Mouse (Mus musculus) midbrain, embryonic 14.5 days (tissue): ENCODE data around the gene Gm17949. TPM values are rescaled to one million over a fixed set of nuclear protein-coding genes. Genes with fewer than 3 reads are reported as not detected.
A peak's percentile ranks its signal among the peaks of the same experiment; 100 is the strongest.

Source experiments
- ATAC-seq: fragments of 200-750 bp; cut with Nextera tagmentation; 2 replicates; pipeline ENCODE4 v1.8.0; 2017; ENCODE audit warnings: moderate number of reproducible peaks, moderate library complexity; ENCODE audit not compliant: low FRiP score, low TSS enrichment
- DNase-seq: peaks from one replicate; pipeline ENCODE4 v3.0.0-alpha.2; 2015
- H3K27ac ChIP-seq: fragments of 300-500 bp; sonication (generic); replicated peaks from 2 replicates; pipeline ENCODE4 v1.5.1; 2014; ENCODE audit warnings: mild to moderate bottlenecking, low read depth, low read length, moderate library complexity
- H3K27me3 ChIP-seq: fragments of 300-500 bp; sonication (generic); 2 replicates; pipeline ENCODE4 v1.6.1; 2014; ENCODE audit warnings: low read length, control low read depth, mixed read lengths; ENCODE audit not compliant: control insufficient read depth, insufficient read depth
- H3K36me3 ChIP-seq: fragments of 300-500 bp; sonication (generic); 2 replicates; pipeline ENCODE4 v1.6.1; 2014; ENCODE audit warnings: low read length, control low read depth; ENCODE audit not compliant: control insufficient read depth, insufficient read depth
- H3K4me1 ChIP-seq: fragments of 300-500 bp; sonication (generic); 2 replicates; pipeline ENCODE4 v1.6.1; 2014; ENCODE audit warnings: mild to moderate bottlenecking, antibody characterized with exemption, low read length, control low read depth; ENCODE audit not compliant: control insufficient read depth, insufficient read depth
- H3K4me2 ChIP-seq: fragments of 300-500 bp; sonication (generic); 2 replicates; pipeline ENCODE4 v1.6.1; 2014; ENCODE audit warnings: mild to moderate bottlenecking, low read length, moderate library complexity
- H3K4me3 ChIP-seq: fragments of 300-500 bp; sonication (generic); replicated peaks from 2 replicates; pipeline ENCODE4 v1.5.1; 2014; ENCODE audit warnings: low read depth, low read length
- H3K9ac ChIP-seq: fragments of 300-500 bp; sonication (generic); replicated peaks from 2 replicates; pipeline ENCODE4 v1.6.1; 2014; ENCODE audit warnings: mild to moderate bottlenecking, low read length, moderate library complexity
- H3K9me3 ChIP-seq: fragments of 300-500 bp; sonication (generic); 2 replicates; pipeline ENCODE4 v1.6.1; 2016; ENCODE audit warnings: low read length, control low read depth, mixed read lengths; ENCODE audit not compliant: control insufficient read depth
- WGBS: fragments of 180-500 bp; shearing (Covaris S2); extraction: QIAGEN DNeasy Blood & Tissue Kit; methylation state at CpG from one replicate; pipeline ENCODE4 v1.1.7; 2014; 5-methylcytosine and 5-hydroxymethylcytosine counted together
- polyA plus RNA-seq: library from polyadenylated mRNA; unstranded; fragments of >200 nt; fragmentation: Nextera tagmentation; extraction: Ambion mirVana; gene quantifications from 2 replicates; pipeline ENCODE4 v1.2.1, GENCODE M21; 2014

Gene Gm17949
- polyA plus RNA-seq, 1 experiment from 2014 or later = 0.42 TPM

DNA sequence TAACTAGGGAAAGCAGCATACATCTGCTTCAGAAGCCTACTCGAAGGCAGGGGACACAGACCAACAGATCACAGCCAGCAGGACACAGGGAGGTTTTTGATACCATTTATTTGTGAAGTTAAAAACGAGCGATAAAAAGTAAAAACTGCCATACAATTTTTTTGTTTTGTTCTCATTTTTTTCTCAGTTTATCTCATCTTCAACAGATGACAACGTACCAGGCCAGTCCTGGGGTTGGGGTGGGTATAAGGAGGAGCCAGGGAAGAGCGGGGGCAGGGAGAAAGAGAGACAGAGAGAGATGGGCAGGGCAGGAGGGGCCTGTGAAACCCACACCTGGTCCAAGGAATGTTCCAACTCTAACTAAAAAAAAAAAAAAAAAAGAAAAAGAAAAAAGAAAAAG lies 9.7 kb downstream of the Gm17949 start:
- H3K9me3 ChIP-seq = no peaks in the 10 kb centered on the region
- no peak overlapping the region for H3K9ac ChIP-seq
- H3K27ac ChIP-seq = no peak overlapping the region
- H3K27me3 ChIP-seq = no peaks in the 10 kb centered on the region
- 92% methylated on average over 5 of the region's 5 CpGs for WGBS
- ATAC-seq (no peak), DNase-seq (no peak)
- H3K4me3 ChIP-seq = no peak overlapping the region
- peaks cover 53% of the 10 kb centered on the region for H3K36me3 ChIP-seq
- H3K4me2 ChIP-seq = no peak overlapping the region
- H3K4me1 ChIP-seq = no peaks in the 10 kb centered on the region

DNA sequence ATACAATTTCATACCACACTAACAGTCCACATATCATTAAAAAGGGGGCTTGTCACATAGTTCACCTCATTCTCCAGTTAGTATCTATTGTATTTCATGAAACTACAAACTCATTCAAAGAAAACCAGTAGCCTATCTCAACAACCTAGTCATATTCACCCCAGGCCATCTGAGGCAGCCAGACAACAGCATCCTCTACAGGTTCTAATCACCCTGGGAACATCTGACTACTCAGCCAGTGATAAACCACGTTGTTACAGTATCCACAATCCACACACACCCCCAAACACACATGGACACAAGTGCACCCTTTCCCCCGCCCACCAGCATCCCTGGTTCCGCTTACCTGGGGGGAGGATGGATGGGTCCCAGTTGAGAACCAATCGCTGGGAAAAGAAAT lies 16.2 kb downstream of the Gm17949 start:
- ATAC-seq = no peak
- H3K36me3 ChIP-seq = peaks cover 64% of the 10 kb centered on the region
- 94% methylated on average over 4 of the region's 4 CpGs for WGBS

DNA sequence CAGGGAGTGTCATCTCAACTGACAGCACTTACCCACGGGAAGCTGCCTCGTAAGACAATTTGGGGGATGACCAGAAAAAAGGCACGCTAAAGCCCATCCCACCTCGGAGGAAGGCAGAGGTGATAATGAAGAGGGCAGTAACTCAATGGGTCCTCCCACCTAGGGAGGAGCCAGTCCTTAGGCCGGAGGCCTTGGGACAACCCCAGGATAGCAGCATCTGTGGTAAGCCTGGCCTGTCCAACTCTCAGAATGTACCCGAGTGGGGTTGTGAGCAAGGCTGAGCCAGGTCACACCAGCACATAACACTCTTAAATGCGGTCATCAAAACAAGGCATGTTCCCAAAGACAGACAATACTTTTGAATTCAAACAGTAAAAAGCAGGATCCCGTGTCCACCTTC lies 18.4 kb downstream of the Gm17949 start:
- Histone ChIP-seq H3K4me1 (peaks cover 11% of the 10 kb centered on the region), H3K9ac (peak overlapping the region; percentile 98), H3K27me3 (no peaks in the 10 kb centered on the region), H3K27ac (no peak overlapping the region), H3K4me3 (peak overlapping the region; percentile 83), H3K36me3 (peaks cover 42% of the 10 kb centered on the region), H3K4me2 (peak overlapping the region; percentile 98), H3K9me3 (no peaks in the 10 kb centered on the region)
- no peak for DNase-seq
- ATAC-seq = no peak
- 60% methylated on average over 8 of the region's 8 CpGs for WGBS

More for the DNA sequence above, 16.2 kb downstream of the Gm17949 start:
- Histone ChIP-seq H3K27ac (no peak overlapping the region), H3K4me1 (peaks cover 11% of the 10 kb centered on the region), H3K9ac (no peak overlapping the region), H3K9me3 (no peaks in the 10 kb centered on the region), H3K4me3 (no peak overlapping the region), H3K4me2 (no peak overlapping the region), H3K27me3 (no peaks in the 10 kb centered on the region)
- DNase-seq = no peak

DNA sequence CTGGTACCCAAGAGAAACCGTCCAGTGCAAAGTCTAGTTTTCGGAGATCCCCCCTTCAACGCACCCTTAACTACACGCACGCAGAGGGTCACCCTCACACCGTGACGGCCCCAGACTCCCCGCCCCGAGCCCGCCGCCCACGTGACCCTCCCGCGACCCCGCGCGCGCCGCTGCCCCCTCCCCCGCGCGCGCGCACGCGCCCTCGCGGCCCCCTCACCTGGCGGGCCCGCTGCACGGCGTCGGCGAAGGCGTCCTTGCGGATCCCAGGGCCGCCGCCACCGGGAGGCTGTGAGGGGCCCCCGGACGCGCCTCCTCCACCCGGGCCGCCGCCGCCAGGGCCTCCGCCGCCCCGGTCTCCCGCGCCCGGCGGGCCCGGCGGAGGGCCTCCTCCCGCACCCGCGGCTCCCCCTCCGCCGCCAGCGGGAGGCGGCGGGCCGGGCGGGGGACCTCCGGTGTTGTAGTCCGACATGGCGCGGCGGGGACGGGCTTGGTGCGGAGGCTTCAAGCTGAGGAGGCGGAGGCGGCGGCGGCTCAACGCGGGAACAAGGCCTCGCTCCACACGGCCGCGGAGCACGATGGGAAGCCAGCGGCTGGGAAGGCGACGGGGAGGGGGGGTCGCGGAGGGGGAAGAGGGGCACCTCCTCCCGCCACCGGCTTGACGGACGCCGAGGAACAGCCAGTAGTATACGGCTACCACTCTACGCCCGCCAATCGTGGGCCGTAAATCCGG lies 19.8 kb downstream of the Gm17949 start, which contains the start of gene Khsrp:
TSS of gene Khsrp (minus strand) at position 592 of the 730 bp plus-strand sequence.
- ATAC-seq (peak; percentile 0; the same call in 1 of the 2 replicates), DNase-seq (peak; percentile 77)
- Histone ChIP-seq H3K27ac (peak within 1 kb of the TSS; percentile 94), H3K4me2 (peak within 1 kb of the TSS; percentile 98), H3K9ac (peak within 1 kb of the TSS; percentile 98), H3K9me3 (no peaks in the 10 kb centered on the region), H3K36me3 (peaks cover 28% of the 10 kb centered on the region), H3K4me1 (peaks cover 11% of the 10 kb centered on the region), H3K27me3 (no peaks in the 10 kb centered on the region), H3K4me3 (peak within 1 kb of the TSS; percentile 83)
- WGBS = under 1% methylated on average over 97 of the region's 99 CpGs

DNA sequence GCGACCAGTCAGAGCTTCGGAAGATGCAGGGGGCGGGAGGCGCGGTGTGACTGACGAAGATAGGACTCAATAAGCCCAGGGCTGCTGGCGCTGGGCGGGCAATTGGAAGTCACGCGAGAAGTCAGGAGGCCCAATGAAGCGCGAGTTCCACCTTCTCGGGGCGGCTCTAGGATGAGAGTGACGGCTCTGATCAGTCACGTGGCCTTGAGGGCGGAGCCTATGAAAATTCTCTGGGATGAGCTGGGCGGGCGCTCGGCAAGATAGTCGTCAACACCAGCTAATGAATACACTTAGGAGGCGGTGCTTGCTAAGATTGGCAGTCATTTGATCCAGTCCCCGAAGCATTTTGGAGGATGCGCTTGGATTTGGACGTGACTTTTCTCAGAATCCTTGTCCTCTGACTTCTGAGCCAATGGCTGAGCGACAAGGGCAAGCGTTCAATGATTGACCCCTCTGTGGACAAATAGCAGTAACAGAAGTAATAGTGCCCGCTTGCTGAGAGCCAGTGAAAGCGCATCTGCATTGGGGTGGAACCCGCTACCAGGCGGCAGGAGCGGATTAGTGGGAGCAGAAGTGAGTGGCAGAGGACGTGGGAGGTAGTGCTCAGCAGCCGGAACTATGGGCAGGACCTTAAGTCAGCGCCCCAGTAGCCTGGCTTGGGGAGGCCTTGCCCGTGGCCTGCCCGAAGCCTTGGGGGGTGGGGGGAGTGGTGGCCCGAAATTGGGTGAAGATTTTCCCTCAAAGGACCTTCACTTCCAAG lies 20.6 kb downstream of the Gm17949 start:
- DNase-seq (peak; percentile 100), ATAC-seq (peak; percentile 97)
- WGBS = under 1% methylated on average over 38 of the region's 38 CpGs

DNA sequence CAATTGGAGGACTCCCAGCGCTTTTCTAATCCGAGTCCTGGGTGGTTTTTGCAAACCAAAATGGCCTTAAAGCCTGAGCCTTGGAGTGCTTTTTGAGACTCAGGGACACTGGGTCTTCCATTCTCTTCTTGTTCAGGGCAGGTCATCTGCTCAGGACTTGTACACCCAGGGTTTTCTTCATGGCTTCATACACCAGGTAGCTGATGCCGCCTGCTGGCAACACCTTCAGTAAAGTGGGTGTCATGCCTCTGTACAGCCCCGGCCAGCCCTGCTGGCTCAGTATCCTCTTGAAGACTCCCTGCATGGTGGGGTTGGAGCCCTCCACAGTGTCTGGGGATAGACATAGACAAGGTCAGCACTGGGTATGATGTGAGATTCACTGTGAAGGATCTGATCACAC lies 21.6 kb downstream of the Gm17949 start:
- Histone ChIP-seq H3K36me3 (peaks cover 10% of the 10 kb centered on the region), H3K4me3 (no peak overlapping the region), H3K9ac (no peak overlapping the region), H3K27me3 (0 out of 2 replicates have a peak, but pooled peaks cover under 1% of the 10 kb centered on the region), H3K9me3 (no peaks in the 10 kb centered on the region), H3K4me1 (peaks cover 11% of the 10 kb centered on the region), H3K27ac (peak overlapping the region; percentile 87; the same call in 1 of the 2 replicates), H3K4me2 (0 out of 2 replicates have a peak overlapping the region, but pooled peaks have one; percentile 63)
- no peak for ATAC-seq
- no peak for DNase-seq
- WGBS = 86% methylated on average over 4 of the region's 4 CpGs

More for the DNA sequence above, 20.6 kb downstream of the Gm17949 start:
- peak overlapping the region; percentile 36 for H3K4me3 ChIP-seq
- peak overlapping the region; percentile 63 for H3K4me2 ChIP-seq
- no peaks in the 10 kb centered on the region for H3K27me3 ChIP-seq
- no peak overlapping the region; the same call in 1 of the 2 replicates for H3K9ac ChIP-seq
- H3K27ac ChIP-seq = peak overlapping the region; percentile 87
- peaks cover 11% of the 10 kb centered on the region for H3K4me1 ChIP-seq
- H3K9me3 ChIP-seq = no peaks in the 10 kb centered on the region
- H3K36me3 ChIP-seq = peaks cover 21% of the 10 kb centered on the region

DNA sequence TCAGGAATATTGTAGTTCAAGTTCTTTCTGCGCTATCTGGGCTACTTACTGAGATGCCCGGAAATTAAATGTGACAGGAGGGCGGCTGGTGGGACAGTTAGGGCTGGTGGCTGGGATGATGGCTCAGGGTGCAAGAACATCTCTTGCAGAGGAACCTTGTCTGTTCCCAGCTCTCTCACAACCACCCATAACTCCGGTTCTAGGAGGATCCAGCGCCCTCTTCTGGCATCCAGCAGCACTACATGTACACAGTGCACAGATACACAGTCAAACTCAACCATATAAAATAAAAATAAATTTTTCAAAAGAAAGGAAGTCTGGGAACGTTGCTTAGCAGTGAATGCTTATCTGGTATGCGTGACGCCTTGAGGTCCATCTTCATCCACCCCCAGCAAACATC lies 27.7 kb downstream of the Gm17949 start:
- H3K4me2 ChIP-seq = no peak overlapping the region
- H3K36me3 ChIP-seq = no peaks in the 10 kb centered on the region
- no peak overlapping the region for H3K27ac ChIP-seq
- H3K4me3 ChIP-seq = no peak overlapping the region
- DNase-seq = no peak
- H3K27me3 ChIP-seq = peaks cover 9% of the 10 kb centered on the region; the same call in 1 of the 2 replicates
- no peak for ATAC-seq
- H3K4me1 ChIP-seq = no peaks in the 10 kb centered on the region
- H3K9me3 ChIP-seq = no peaks in the 10 kb centered on the region
- 46% methylated on average over 8 of the region's 8 CpGs for WGBS
- H3K9ac ChIP-seq = no peak overlapping the region

DNA sequence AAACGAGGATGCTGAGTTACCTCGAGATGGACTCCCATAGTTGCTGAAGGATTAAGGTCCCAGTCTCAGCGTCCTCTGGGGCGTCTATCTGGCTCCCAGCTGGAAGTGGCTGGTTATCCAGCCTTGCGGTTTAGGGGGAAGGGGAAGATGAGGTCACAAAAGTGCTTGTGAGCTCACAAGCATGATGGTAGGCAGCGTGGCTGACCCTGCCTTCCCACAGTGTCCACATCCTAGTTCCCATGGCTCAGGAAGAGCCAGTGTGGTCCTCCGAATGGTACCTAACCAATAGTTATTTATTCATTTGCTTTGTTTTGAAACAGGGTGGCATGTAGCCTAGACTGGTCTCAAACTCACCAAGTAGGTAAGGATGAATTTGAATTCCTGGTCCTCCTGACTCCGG lies 30.3 kb downstream of the Gm17949 start, which contains the start of gene Slc25a41:
TSS of gene Slc25a41 (minus strand) at position 101 of the 400 bp plus-strand sequence.
- H3K36me3 ChIP-seq = peaks cover 18% of the 10 kb centered on the region
- no peak within 1 kb of the TSS for H3K4me3 ChIP-seq
- H3K27ac ChIP-seq = no peak within 1 kb of the TSS
- H3K9me3 ChIP-seq = no peaks in the 10 kb centered on the region
- no peak within 1 kb of the TSS for H3K4me2 ChIP-seq
- DNase-seq (no peak), ATAC-seq (no peak)
- H3K27me3 ChIP-seq = peaks cover 9% of the 10 kb centered on the region; the same call in 1 of the 2 replicates
- H3K4me1 ChIP-seq = no peaks in the 10 kb centered on the region
- no peak within 1 kb of the TSS for H3K9ac ChIP-seq
- WGBS = 80% methylated on average over 8 of the region's 8 CpGs
